Mouse (Mus musculus): Measurements from ENCODE around the gene Cel. TPM values are rescaled to one million over a fixed set of nuclear protein-coding genes. Genes with fewer than 3 reads are reported as not detected.

Cel gene
- polyA plus RNA-seq (2015; fragmentation: Nextera tagmentation; extraction: Ambion mirVana) = not detected in 2 replicates

DNA sequence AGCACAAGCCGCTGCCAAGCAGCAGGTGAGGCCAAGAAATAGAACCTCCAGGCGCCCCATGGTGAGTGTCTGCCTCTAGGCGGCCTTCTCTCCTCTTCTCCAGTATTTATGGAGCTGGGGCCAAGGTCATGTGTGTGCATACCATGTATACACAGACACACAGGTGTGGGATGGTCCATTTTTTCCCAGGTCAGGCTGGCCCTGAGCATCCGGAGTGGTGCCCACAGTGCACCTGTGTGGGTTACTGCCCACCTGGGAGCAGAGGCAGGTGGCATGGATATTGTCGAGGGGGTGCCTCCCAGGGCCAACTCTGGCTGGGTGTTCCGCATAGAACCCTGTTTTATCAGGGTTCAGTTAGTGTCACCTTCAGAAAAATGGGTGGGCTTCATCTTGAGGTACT lies at the start of gene Cel:
Cel (minus strand) TSS at position 101 of the 400 bp plus-strand sequence.
- 74% methylated on average over 6 of the region's 6 CpGs for WGBS
- Histone ChIP-seq H3K4me2 (no peak within 1 kb of the TSS), H3K27ac (replicated peaks) (no peak within 1 kb of the TSS), H3K4me1 (replicated peaks) (no peaks in the 10 kb centered on the region), H3K9ac (no peak within 1 kb of the TSS), H3K27me3 (no peaks in the 10 kb centered on the region), H3K9me3 (no peaks in the 10 kb centered on the region), H3K4me3 (no peak within 1 kb of the TSS), H3K36me3 (peaks cover 33% of the 10 kb centered on the region)
- no peak for ATAC-seq (ENCODE audit: low read depth)

DNA sequence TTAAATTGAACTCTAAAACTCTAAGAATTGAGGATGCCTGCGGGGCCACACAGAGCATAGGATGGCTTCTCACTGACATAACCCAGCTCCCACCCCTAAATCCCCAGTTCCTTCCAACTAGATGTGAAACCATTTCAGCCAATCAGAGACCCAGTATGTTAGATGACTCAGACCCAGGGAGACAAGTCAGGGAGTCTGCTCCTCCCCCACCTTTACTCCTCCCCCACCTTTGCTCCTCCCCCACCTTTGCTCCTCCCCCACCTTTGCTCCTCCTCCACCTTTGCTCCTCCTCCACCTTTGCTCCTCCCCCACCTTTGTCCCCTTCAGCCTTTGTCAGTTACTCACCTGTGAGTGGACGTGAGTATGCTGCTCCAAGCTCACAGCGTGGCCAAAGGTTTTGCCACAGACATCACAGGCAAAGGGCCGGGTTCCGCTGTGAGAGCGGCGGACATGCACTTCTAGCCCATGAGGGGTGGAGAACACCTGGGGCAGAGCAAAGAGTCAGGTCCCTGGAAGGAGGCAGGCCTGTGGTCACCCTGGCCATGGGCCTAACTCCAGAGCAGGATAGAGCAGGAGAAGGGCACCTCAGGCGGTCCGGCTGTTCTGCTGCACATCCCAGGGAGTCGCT lies 49.3 kb upstream of the Cel start:
- no peak for ATAC-seq (ENCODE audit: low read depth)
- no peak overlapping the region for H3K27ac ChIP-seq (replicated peaks)
- H3K9ac ChIP-seq = no peak overlapping the region
- H3K9me3 ChIP-seq = no peaks in the 10 kb centered on the region
- no peak overlapping the region for H3K4me2 ChIP-seq
- no peaks in the 10 kb centered on the region for H3K4me1 ChIP-seq (replicated peaks)
- 62% methylated on average over 10 of the region's 10 CpGs for WGBS
- H3K36me3 ChIP-seq = no peaks in the 10 kb centered on the region
- no peaks in the 10 kb centered on the region for H3K27me3 ChIP-seq
- H3K4me3 ChIP-seq = no peak overlapping the region

DNA sequence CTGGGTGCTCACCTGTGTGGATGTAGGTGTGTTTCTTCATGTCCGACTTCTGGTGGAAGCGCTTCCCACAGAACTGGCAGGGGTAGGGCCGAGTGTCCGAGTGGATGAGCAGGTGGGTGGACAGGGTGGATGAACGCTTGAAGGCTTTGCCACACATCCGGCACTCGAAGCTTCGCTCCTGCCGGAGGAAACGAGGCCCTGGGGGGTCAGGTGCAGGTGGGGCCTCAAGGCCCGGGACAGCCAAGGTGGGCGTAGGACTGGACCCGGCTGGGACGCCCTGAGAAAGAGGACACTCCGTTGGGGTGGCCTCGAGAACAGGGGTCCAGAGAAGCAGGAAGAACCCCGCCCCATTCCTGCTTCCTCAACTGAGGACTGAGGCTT lies 48.2 kb upstream of the Cel start:
- Histone ChIP-seq H3K9me3 (no peaks in the 10 kb centered on the region), H3K4me2 (no peak overlapping the region), H3K9ac (no peak overlapping the region), H3K27ac (replicated peaks) (no peak overlapping the region), H3K27me3 (no peaks in the 10 kb centered on the region), H3K4me3 (no peak overlapping the region), H3K36me3 (no peaks in the 10 kb centered on the region), H3K4me1 (replicated peaks) (no peaks in the 10 kb centered on the region)
- no peak for ATAC-seq (ENCODE audit: low read depth)
- 84% methylated on average over 17 of the region's 17 CpGs for WGBS

DNA sequence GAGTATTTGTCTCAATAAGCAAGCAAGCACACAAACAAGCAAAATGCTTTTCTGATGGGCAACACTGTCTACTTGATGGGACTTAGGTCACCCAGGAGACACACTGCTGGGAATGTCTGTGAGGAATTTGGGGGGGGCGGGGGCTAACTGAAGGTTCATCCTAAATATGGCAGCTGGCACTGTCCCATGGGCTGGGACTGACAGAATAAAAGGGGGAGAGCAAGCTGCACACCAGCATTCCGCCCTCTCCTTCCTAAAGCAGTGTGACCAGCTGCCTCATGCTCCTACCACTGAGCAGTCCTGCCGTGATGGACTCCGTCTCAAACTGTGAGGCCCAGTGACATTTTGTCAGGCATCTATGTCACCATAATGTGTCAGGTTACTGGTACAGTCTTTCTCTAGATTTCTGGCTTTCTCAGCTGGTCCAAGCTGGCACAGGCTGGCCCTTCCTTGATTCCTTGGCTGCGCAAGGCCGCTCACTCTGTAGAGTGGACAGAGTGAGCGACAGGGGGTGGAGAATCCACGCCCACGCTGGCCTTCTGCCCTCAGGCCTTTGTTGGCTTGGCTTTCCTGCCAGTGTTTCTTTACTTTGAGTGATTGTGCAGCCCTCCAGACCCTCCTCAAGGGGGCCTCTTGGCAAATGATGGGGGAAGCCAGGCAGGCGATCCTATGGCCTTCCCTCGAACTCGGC lies 47.7 kb upstream of the Cel start:
- Histone ChIP-seq H3K4me3 (no peak overlapping the region), H3K27me3 (no peaks in the 10 kb centered on the region), H3K36me3 (no peaks in the 10 kb centered on the region), H3K4me1 (replicated peaks) (peaks cover 3% of the 10 kb centered on the region), H3K4me2 (no peak overlapping the region), H3K9me3 (no peaks in the 10 kb centered on the region), H3K27ac (replicated peaks) (no peak overlapping the region), H3K9ac (no peak overlapping the region)
- WGBS = 75% methylated on average over 12 of the region's 12 CpGs
- ATAC-seq (ENCODE audit: low read depth) = no peak

GRCm38 (mm10) chr2:28609851-28610250 lies 46.6 kb upstream of the Cel start:
- Histone ChIP-seq H3K4me3 (no peak overlapping the region), H3K9me3 (no peaks in the 10 kb centered on the region), H3K9ac (no peak overlapping the region), H3K4me2 (no peak overlapping the region), H3K36me3 (no peaks in the 10 kb centered on the region), H3K27ac (replicated peaks) (no peak overlapping the region), H3K27me3 (no peaks in the 10 kb centered on the region), H3K4me1 (replicated peaks) (peaks cover 4% of the 10 kb centered on the region)
- 89% methylated on average over 10 of the region's 10 CpGs for WGBS
- ATAC-seq (ENCODE audit: low read depth) = no peak

DNA sequence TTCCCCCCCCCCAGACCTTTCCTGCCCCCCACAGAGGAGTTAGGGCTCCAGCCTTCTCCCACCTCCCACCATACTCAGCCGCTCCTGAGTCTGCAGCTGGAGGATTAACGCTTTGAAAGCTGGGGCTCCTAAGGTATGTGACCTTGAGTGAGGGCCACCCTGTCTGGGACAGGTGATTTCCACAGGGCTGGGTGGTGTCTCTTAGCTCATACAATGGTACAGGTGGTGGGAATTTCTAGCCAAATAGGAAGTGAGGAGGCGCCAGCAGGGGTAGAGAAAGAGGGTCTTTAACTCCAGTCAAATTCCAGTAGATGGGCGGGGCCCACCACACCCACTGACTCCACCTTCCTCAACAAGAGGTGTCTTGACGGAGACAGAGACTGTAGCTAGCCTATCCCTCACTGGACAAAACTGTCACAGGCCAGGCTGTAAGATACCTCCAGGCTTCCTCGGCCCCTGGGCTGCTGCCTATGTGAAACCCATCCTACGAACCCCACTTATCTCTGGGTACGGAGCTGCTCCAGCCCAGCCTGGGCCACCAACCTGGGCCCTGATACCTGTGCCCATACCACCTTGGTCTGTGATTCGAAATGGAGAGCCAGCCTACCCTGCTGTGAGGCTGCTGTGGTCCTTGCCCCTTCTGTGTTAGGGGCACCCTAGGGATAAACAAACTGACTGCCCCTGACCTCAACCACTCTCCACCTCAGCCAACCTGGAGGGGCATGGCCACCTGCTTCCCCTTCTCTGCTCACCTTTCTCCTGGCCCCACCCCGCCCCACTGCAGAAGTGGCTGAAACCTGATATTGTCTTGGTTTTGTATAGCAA lies 44.4 kb upstream of the Cel start:
- H3K36me3 ChIP-seq = no peaks in the 10 kb centered on the region
- no peaks in the 10 kb centered on the region for H3K27me3 ChIP-seq
- H3K4me1 ChIP-seq (replicated peaks) = peaks cover 4% of the 10 kb centered on the region
- no peak overlapping the region for H3K4me3 ChIP-seq
- WGBS = 44% methylated on average over 10 of the region's 10 CpGs
- no peak overlapping the region for H3K9ac ChIP-seq
- no peak overlapping the region for H3K27ac ChIP-seq (replicated peaks)
- H3K9me3 ChIP-seq = no peaks in the 10 kb centered on the region
- no peak overlapping the region for H3K4me2 ChIP-seq
- peak; percentile 27; the same call in 1 of the 2 replicates for ATAC-seq (ENCODE audit: low read depth)

DNA sequence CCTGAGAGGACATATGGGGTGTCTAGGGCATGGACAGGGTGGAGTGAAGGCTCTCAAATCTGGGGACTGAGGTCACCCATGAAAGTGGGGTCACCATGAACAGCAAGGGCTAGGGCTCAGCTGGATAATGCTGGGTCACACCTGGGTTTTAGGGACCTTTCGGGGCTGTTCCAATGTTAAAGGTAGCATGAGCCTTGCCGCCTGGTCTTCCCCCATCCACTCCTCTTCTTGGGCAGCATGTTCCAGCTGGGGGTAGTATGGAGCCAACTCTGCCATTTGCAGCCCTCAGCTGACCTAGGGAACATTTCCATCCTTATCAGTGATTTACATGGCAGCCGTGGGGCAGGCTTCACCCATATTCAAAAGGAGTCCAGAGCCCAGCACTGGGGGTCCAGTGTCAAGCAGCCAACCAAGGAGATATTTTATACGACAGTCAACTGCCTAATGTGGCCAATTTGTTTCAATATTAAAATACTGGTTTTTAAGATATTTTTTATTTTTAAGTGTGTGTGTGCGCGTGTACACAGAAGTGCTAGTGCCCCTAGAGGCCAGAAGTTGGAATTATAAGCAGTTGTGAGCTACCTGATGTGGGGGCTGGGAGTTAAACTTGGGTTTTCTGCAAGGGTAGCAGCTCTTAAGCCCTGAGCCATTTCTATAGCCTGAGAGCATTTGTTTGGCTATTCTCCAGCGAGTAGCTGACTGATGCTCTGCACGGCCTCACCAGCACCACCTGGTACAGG lies 43.6 kb upstream of the Cel start:
- H3K27me3 ChIP-seq = no peaks in the 10 kb centered on the region
- H3K4me3 ChIP-seq = no peak overlapping the region
- peaks cover 4% of the 10 kb centered on the region for H3K4me1 ChIP-seq (replicated peaks)
- H3K4me2 ChIP-seq = no peak overlapping the region
- no peak for ATAC-seq (ENCODE audit: low read depth)
- no peaks in the 10 kb centered on the region for H3K36me3 ChIP-seq
- no peaks in the 10 kb centered on the region for H3K9me3 ChIP-seq
- H3K27ac ChIP-seq (replicated peaks) = no peak overlapping the region
- WGBS = 64% methylated on average over 8 of the region's 8 CpGs
- no peak overlapping the region for H3K9ac ChIP-seq

DNA sequence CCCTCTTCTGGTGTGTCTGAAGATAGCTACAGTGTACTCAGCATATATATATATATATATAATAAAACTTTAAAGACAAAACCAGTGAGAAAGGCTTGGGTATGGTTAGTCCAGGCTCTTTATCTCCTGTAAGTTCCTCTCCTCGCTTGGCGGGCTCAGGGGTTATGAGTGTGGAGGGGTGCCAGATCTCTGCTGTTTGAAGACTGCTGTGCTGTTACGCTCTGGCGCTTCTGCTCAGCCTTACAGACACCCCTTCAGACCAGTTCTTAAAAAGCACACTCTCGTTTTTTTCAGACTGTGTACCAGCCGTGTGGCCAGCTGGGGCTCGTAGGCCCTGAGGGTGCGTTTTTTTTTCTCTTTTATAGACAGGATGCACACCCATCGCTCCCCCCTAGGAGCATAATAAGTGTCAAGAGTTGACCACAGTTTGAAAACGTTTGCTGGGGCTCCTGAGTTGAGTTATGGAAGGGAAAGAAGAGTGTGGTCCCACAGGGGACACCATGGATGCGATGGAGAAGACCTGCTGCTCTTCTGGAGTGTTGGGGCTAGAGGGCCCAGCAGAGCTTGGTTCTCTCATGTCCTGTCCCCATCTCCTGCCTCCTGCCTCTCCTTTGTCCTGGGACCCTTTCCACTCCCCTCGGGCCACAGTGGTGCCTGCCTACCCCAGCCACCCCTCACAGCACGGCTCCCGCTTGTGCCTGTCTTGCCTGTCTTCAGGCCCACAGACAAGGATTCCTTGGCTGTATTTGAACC lies 42.8 kb upstream of the Cel start:
- ATAC-seq (ENCODE audit: low read depth) = no peak
- WGBS = 61% methylated on average over 14 of the region's 14 CpGs
- H3K27me3 ChIP-seq = no peaks in the 10 kb centered on the region
- no peak overlapping the region for H3K4me3 ChIP-seq
- no peak overlapping the region for H3K4me2 ChIP-seq
- peaks cover 4% of the 10 kb centered on the region for H3K4me1 ChIP-seq (replicated peaks)
- H3K27ac ChIP-seq (replicated peaks) = no peak overlapping the region
- no peaks in the 10 kb centered on the region for H3K36me3 ChIP-seq
- H3K9ac ChIP-seq = no peak overlapping the region
- H3K9me3 ChIP-seq = no peaks in the 10 kb centered on the region

- H3K4me2 ChIP-seq = no peak overlapping the region
- no peak for ATAC-seq (ENCODE audit: low read depth)
- no peak overlapping the region for H3K9ac ChIP-seq
- no peak overlapping the region for H3K4me3 ChIP-seq
- 92% methylated on average over 5 of the region's 5 CpGs for WGBS
- H3K9me3 ChIP-seq = no peaks in the 10 kb centered on the region
- H3K4me1 ChIP-seq (replicated peaks) = peaks cover 6% of the 10 kb centered on the region
- no peaks in the 10 kb centered on the region for H3K36me3 ChIP-seq
- H3K27ac ChIP-seq (replicated peaks) = no peak overlapping the region
- H3K27me3 ChIP-seq = no peaks in the 10 kb centered on the region
Measured at GRCm38 (mm10) chr2:28603542-28603941, 40.3 kb upstream of the Cel start.

GRCm38 (mm10) chr2:28601720-28602590 lies 38.8 kb upstream of the Cel start:
- H3K36me3 ChIP-seq = no peaks in the 10 kb centered on the region
- no peak for ATAC-seq (ENCODE audit: low read depth)
- 64% methylated on average over 12 of the region's 12 CpGs for WGBS
- no peak overlapping the region for H3K9ac ChIP-seq
- no peaks in the 10 kb centered on the region for H3K9me3 ChIP-seq
- H3K27me3 ChIP-seq = no peaks in the 10 kb centered on the region
- no peak overlapping the region for H3K4me2 ChIP-seq
- H3K27ac ChIP-seq (replicated peaks) = no peak overlapping the region
- peaks cover 15% of the 10 kb centered on the region for H3K4me1 ChIP-seq (replicated peaks)
- H3K4me3 ChIP-seq = no peak overlapping the region

- no peaks in the 10 kb centered on the region for H3K36me3 ChIP-seq
- H3K9me3 ChIP-seq = no peaks in the 10 kb centered on the region
- WGBS = 72% methylated on average over 6 of the region's 6 CpGs
- H3K9ac ChIP-seq = no peak overlapping the region
- no peak overlapping the region for H3K4me2 ChIP-seq
- peaks cover 11% of the 10 kb centered on the region for H3K4me1 ChIP-seq (replicated peaks)
- H3K27ac ChIP-seq (replicated peaks) = no peak overlapping the region
- no peak overlapping the region for H3K4me3 ChIP-seq
- H3K27me3 ChIP-seq = no peaks in the 10 kb centered on the region
- ATAC-seq (ENCODE audit: low read depth) = no peak
Measured at GRCm38 (mm10) chr2:28599569-28599900, 36.3 kb upstream of the Cel start.

All from neural tube, embryonic 13.5 days (tissue).